8 mouse cellular contexts compared by ENCODE assay signal in the genomic region with DNA sequence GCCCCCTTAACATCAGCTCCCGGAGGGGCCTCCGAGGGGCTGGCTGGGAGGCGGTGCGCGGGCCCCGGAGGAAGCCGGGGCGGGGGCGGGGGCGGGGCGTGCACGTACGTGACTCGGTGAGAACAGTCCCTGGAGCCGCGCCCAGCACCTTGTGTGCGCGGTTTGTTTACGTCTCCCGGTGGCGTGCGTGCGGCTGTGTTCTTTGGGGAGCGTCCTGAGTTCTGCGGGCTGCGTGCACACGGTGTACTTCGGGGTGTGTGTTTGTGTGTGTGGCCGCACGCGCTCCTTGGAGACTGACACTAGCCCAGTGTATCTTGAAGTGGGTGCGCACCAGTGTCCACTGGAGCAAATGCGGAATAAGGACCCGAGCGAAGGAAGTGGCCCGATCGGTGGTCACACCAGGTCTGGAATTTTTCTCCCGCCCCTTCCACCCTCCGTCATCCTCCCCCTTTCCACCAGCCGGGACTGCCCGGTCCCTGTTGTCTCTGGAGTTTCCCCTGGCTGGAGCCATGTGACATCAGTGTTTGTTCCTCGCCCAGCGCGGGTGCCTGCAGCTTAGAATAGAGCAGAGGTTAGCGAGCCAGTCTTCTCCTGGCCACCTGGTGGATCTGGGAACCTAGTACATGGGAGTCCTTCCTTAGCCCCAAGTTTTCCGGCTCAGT. TPM values are rescaled to one million over a fixed set of nuclear protein-coding genes. Genes with fewer than 3 reads are reported as not detected.
DNase-seq lines count a peak whose midpoint lies in the region; ATAC-seq and TF ChIP-seq lines count a peak whose summit lies in the region.

No protein-coding gene starts in this region.

- DNase-seq in left cerebral cortex, adult 2 months (ENCODE audit: extremely low spot score in 1 of 2, low spot score in 2 of 2) = peak in 1 of 2 experiments; percentile 38
- no peak for DNase-seq in left cerebral cortex, adult 8-10 months (ENCODE audit: low spot score in 2 of 2)
- peak; percentile 82 for DNase-seq in brain, embryonic 14.5 days (ENCODE audit: low read depth)
- DNase-seq in gastrocnemius, adult 18-20 months (ENCODE audit: low spot score) = peak; percentile 82
- no peak for DNase-seq in hindbrain, embryonic 14.5 days (ENCODE audit: low spot score)
- DNase-seq in liver = peak; percentile 84
- DNase-seq in testis, postnatal 10 days (ENCODE audit: low spot score) = peak; percentile 76

- intact Hi-C loops in left cerebral cortex, adult 2 months (cut with DNase I) = no loop called here

- TF ChIP-seq POLR2A in brain, embryonic 14.5 days (IDR thresholded peaks at IDR 0.05; ENCODE audit: borderline replicate concordance, extremely low read depth, insufficient read depth, insufficient read length, poor library complexity, severe bottlenecking) = no peak

- no peaks in the 10 kb centered on the region for H3K36me3 ChIP-seq in hindbrain, embryonic 14.5 days (replicated peaks; ENCODE audit: control insufficient read depth, insufficient read depth)
- no peaks in the 10 kb centered on the region for H3K36me3 ChIP-seq in midbrain, embryonic 16.5 days (ENCODE audit: control insufficient read depth, insufficient read depth, low read length)

- peak overlapping the region; percentile 79 for H3K4me3 ChIP-seq in left cerebral cortex, adult 2 months
- H3K4me3 ChIP-seq in hindbrain, embryonic 14.5 days (replicated peaks; ENCODE audit: low read length) = peak overlapping the region; percentile 80
- peak overlapping the region; percentile 83 for H3K4me3 ChIP-seq in midbrain, embryonic 16.5 days (ENCODE audit: low read depth, low read length)

- peak; percentile 54 for ATAC-seq in hindbrain, embryonic 14.5 days (ENCODE audit: low FRiP score)
- peak; percentile 65 for ATAC-seq in midbrain, embryonic 16.5 days

- 0 out of 2 replicates have a peak, but pooled peaks cover 3% of the 10 kb centered on the region for H3K27me3 ChIP-seq in hindbrain, embryonic 14.5 days (ENCODE audit: control insufficient read depth, insufficient read depth, low read length)
- H3K27me3 ChIP-seq in midbrain, embryonic 16.5 days (ENCODE audit: control insufficient read depth, insufficient read depth, low read depth, low read length) = peaks cover 7% of the 10 kb centered on the region; the same call in 1 of the 2 replicates

- H3K9me3 ChIP-seq in hindbrain, embryonic 14.5 days (ENCODE audit: control insufficient read depth, low read length) = no peaks in the 10 kb centered on the region
- no peaks in the 10 kb centered on the region for H3K9me3 ChIP-seq in midbrain, embryonic 16.5 days (replicated peaks; ENCODE audit: control insufficient read depth, low read length, poor library complexity, severe bottlenecking)

- peak overlapping the region; percentile 96 for H3K4me2 ChIP-seq in hindbrain, embryonic 14.5 days (replicated peaks)
- H3K4me2 ChIP-seq in midbrain, embryonic 16.5 days (ENCODE audit: low read length) = peak overlapping the region; percentile 96

- peak overlapping the region; percentile 68 for H3K27ac ChIP-seq in left cerebral cortex, adult 2 months
- peak overlapping the region; percentile 74 for H3K27ac ChIP-seq in hindbrain, embryonic 14.5 days
- peak overlapping the region; percentile 78 for H3K27ac ChIP-seq in midbrain, embryonic 16.5 days (ENCODE audit: low read length)

- H3K9ac ChIP-seq in hindbrain, embryonic 14.5 days = peak overlapping the region; percentile 84
- peak overlapping the region; percentile 82 for H3K9ac ChIP-seq in midbrain, embryonic 16.5 days (ENCODE audit: low read depth, low read length)

- WGBS in hindbrain, embryonic 14.5 days = 2% methylated on average over 46 of the region's 46 CpGs
- WGBS in midbrain, embryonic 16.5 days = under 1% methylated on average over 41 of the region's 46 CpGs

- peak; percentile 18 for TF ChIP-seq CTCF in left cerebral cortex, adult 2 months (IDR thresholded peaks at IDR 0.05)
- peak; percentile 19; the same call in 1 of the 2 replicates for TF ChIP-seq CTCF in brain, embryonic 14.5 days (IDR thresholded peaks at IDR 0.05; ENCODE audit: borderline replicate concordance, extremely low read depth, insufficient read depth, insufficient read length)

- H3K4me1 ChIP-seq in hindbrain, embryonic 14.5 days (replicated peaks; ENCODE audit: control insufficient read depth, insufficient read depth, low read length) = 0 out of 2 replicates have a peak, but pooled peaks cover 5% of the 10 kb centered on the region
- peaks cover 8% of the 10 kb centered on the region for H3K4me1 ChIP-seq in midbrain, embryonic 16.5 days (ENCODE audit: control insufficient read depth, insufficient read depth, low read length)

RNA-seq across cellular contexts. Expression of gene Maff, which starts 1.6 kb away (rescaled TPM):
- 1 to 10 TPM; 1.6 to 3.2 TPM for total RNA-seq in left cerebral cortex, adult 2 months (2021)
- total RNA-seq in left cerebral cortex, adult 8-10 months (2022) = 1 to 10 TPM; 1.2 to 3.8 (median 1.5) TPM
- polyA plus RNA-seq in brain, embryonic 14.5 days (2012; rRNA removed) = 1.8 and 2.6 TPM in 2 replicates
- 10 to 100 TPM in 1 of 2 experiments, 1 to 10 TPM in 1; 6.6 to 10.1 TPM for total RNA-seq in gastrocnemius, adult 18-20 months (2021)
- polyA plus RNA-seq in hindbrain, embryonic 14.5 days (2014; fragmentation: Nextera tagmentation; extraction: Ambion mirVana) = 1.1 TPM in 2 replicates
- polyA plus RNA-seq in midbrain, embryonic 16.5 days (2015; fragmentation: Nextera tagmentation; extraction: Ambion mirVana) = 0.85 and 0.86 TPM in 2 replicates

RNA-seq across cellular contexts. Expression of gene Pla2g6, which starts 19.8 kb away (rescaled TPM):
- 10 to 100 TPM; 21.3 to 22.6 TPM for total RNA-seq in left cerebral cortex, adult 2 months (2021)
- 10 to 100 TPM; 21.4 to 24.1 (median 22.8) TPM for total RNA-seq in left cerebral cortex, adult 8-10 months (2022)
- 98.9 and 153 TPM in 2 replicates for polyA plus RNA-seq in brain, embryonic 14.5 days (2012; rRNA removed)
- 10 to 100 TPM; 15.8 to 20.4 TPM for total RNA-seq in gastrocnemius, adult 18-20 months (2021)
- 21.2 and 22.9 TPM in 2 replicates for polyA plus RNA-seq in hindbrain, embryonic 14.5 days (2014; fragmentation: Nextera tagmentation; extraction: Ambion mirVana)
- 29.8 and 35.3 TPM in 2 replicates for polyA plus RNA-seq in midbrain, embryonic 16.5 days (2015; fragmentation: Nextera tagmentation; extraction: Ambion mirVana)

RNA-seq across cellular contexts. Expression of gene Tmem184b, which starts 55.4 kb away (rescaled TPM):
- total RNA-seq in left cerebral cortex, adult 2 months (2021) = 10 to 100 TPM; 73.7 to 82.2 TPM
- 10 to 100 TPM; 69.7 to 89.8 (median 75.6) TPM for total RNA-seq in left cerebral cortex, adult 8-10 months (2022)
- 52.3 and 70.7 TPM in 2 replicates for polyA plus RNA-seq in brain, embryonic 14.5 days (2012; rRNA removed)
- total RNA-seq in gastrocnemius, adult 18-20 months (2021) = 10 to 100 TPM; 23.6 to 31.2 TPM
- 39.9 and 40.0 TPM in 2 replicates for polyA plus RNA-seq in hindbrain, embryonic 14.5 days (2014; fragmentation: Nextera tagmentation; extraction: Ambion mirVana)
- 42.5 and 43.2 TPM in 2 replicates for polyA plus RNA-seq in midbrain, embryonic 16.5 days (2015; fragmentation: Nextera tagmentation; extraction: Ambion mirVana)

Comparison
In these comparisons a context has a peak if more than half of its experiments do, and no peak if none do; other contexts are left out.
1. DNase-seq: peak in brain, embryonic 14.5 days (single experiment), gastrocnemius, adult 18-20 months (single experiment), liver (single experiment) and testis, postnatal 10 days (single experiment); none in left cerebral cortex, adult 8-10 months (0 of 2) and hindbrain, embryonic 14.5 days (single experiment).
2. Peak in every context shown above with its lines, with median percentiles within 50 percentile points of each other: H3K27ac ChIP-seq and H3K4me3 ChIP-seq.